In genomic region chr19:4720112-4720511, GRCm38 (mm10) we compare ENCODE assay signal across 19 mouse cellular contexts. TPM values are rescaled to one million over a fixed set of nuclear protein-coding genes. Genes with fewer than 3 reads are reported as not detected.
DNase-seq lines count a peak whose midpoint lies in the region; ATAC-seq and TF ChIP-seq lines count a peak whose summit lies in the region.
"Had no signal": no experiment of that assay in that cellular context is flagged by ENCODE, and none has a peak within 500 bp of the region (broad histone marks: within the 10 kb centered on the region; RNA-seq: fewer than 3 reads in every experiment).

No protein-coding gene starts in this region.

- peaks cover 37% of the 10 kb centered on the region for H3K4me1 ChIP-seq in hindbrain, embryonic 10.5 days (replicated peaks)
- peaks cover 3% of the 10 kb centered on the region; the same call in 1 of the 2 replicates for H3K4me1 ChIP-seq in hindbrain, postnatal 0 days (ENCODE audit: insufficient read depth, low read length)
- H3K4me1 ChIP-seq in liver, adult 2 months (ENCODE audit: control insufficient read depth, insufficient read depth, low read length): peaks cover 22% of the 10 kb centered on the region
- peaks cover 18% of the 10 kb centered on the region for H3K4me1 ChIP-seq in liver, embryonic 12.5 days
- peaks cover 0 to 6% of the 10 kb centered on the region in 2 experiments; a peak in 2 of 4 replicates for H3K4me1 ChIP-seq in CH12.LX (ENCODE audit: control insufficient read depth in 1 of 2, insufficient read depth in 2 of 2)
- no peaks in the 10 kb centered on the region; the same call in 1 of the 2 replicates for H3K4me1 ChIP-seq in intestine, embryonic 15.5 days (replicated peaks)

- no peak overlapping the region for H3K9ac ChIP-seq in hindbrain, postnatal 0 days (replicated peaks; ENCODE audit: low read length)
- peak overlapping the region; percentile 71 for H3K9ac ChIP-seq in liver, adult 2 months (ENCODE audit: low read depth, low read length)
- H3K9ac ChIP-seq in liver, embryonic 12.5 days: no peak overlapping the region
- H3K9ac ChIP-seq in CH12.LX (ENCODE audit: insufficient read depth, low read depth): peak overlapping the region; percentile 32; the same call in 1 of the 2 replicates
- H3K9ac ChIP-seq in intestine, embryonic 15.5 days: no peak overlapping the region
- H3K9ac ChIP-seq: embryonic facial prominence, embryonic 12.5 days; hindbrain, embryonic 12.5 days had no signal

- H3K9me3 ChIP-seq in hindbrain, embryonic 10.5 days: no peaks in the 10 kb centered on the region
- H3K9me3 ChIP-seq in hindbrain, postnatal 0 days (ENCODE audit: low read length): no peaks in the 10 kb centered on the region
- no peaks in the 10 kb centered on the region for H3K9me3 ChIP-seq in liver, embryonic 12.5 days (replicated peaks)
- H3K9me3 ChIP-seq in CH12.LX (replicated peaks; ENCODE audit: low read length): no peaks in the 10 kb centered on the region
- no peaks in the 10 kb centered on the region for H3K9me3 ChIP-seq in intestine, embryonic 15.5 days
- H3K9me3 ChIP-seq: forebrain, embryonic 10.5 days; hindbrain, embryonic 12.5 days had no signal

- ATAC-seq in hindbrain, postnatal 0 days: no peak
- no peak for ATAC-seq in liver, embryonic 12.5 days
- ATAC-seq in intestine, embryonic 15.5 days: no peak

- H3K27me3 ChIP-seq in hindbrain, embryonic 10.5 days (ENCODE audit: insufficient read depth, poor library complexity, severe bottlenecking): peaks cover 23% of the 10 kb centered on the region
- no peaks in the 10 kb centered on the region for H3K27me3 ChIP-seq in hindbrain, postnatal 0 days (ENCODE audit: insufficient read depth, low read length)
- no peaks in the 10 kb centered on the region for H3K27me3 ChIP-seq in liver, adult 2 months (ENCODE audit: control insufficient read depth, insufficient read depth, low read length)
- peaks cover 52% of the 10 kb centered on the region for H3K27me3 ChIP-seq in liver, embryonic 12.5 days (replicated peaks)
- H3K27me3 ChIP-seq in CH12.LX (replicated peaks): peaks cover 19% of the 10 kb centered on the region
- no peaks in the 10 kb centered on the region for H3K27me3 ChIP-seq in intestine, embryonic 15.5 days (replicated peaks)
- H3K27me3 ChIP-seq: hindbrain, embryonic 12.5 days had no signal

- peaks cover 16% of the 10 kb centered on the region; the same call in 1 of the 2 replicates for H3K79me2 ChIP-seq in liver, adult 2 months (ENCODE audit: control insufficient read depth, insufficient read depth, low read length)
- H3K79me2 ChIP-seq in CH12.LX (replicated peaks; ENCODE audit: control insufficient read depth, extremely low read depth, insufficient read depth, poor library complexity, severe bottlenecking): no peaks in the 10 kb centered on the region

- TF ChIP-seq RAD21 in CH12.LX (IDR thresholded peaks at IDR 0.05; ENCODE audit: low read depth, low read length): no peak

- no peak for TF ChIP-seq EP300 in CH12.LX (IDR thresholded peaks at IDR 0.05; ENCODE audit: low read length)

- H3K36me3 ChIP-seq in hindbrain, embryonic 10.5 days: peaks cover 43% of the 10 kb centered on the region
- peaks cover 15% of the 10 kb centered on the region; the same call in 1 of the 2 replicates for H3K36me3 ChIP-seq in hindbrain, postnatal 0 days (ENCODE audit: insufficient read depth, low read length)
- H3K36me3 ChIP-seq in liver, adult 2 months (ENCODE audit: control insufficient read depth, insufficient read depth, low read length): peaks cover 5% of the 10 kb centered on the region
- H3K36me3 ChIP-seq in liver, embryonic 12.5 days: no peaks in the 10 kb centered on the region
- no peaks in the 10 kb centered on the region for H3K36me3 ChIP-seq in CH12.LX (replicated peaks in 1 of 2; ENCODE audit: control insufficient read depth in 1 of 2, insufficient read depth in 1 of 2, low read length in 1 of 2)
- no peaks in the 10 kb centered on the region for H3K36me3 ChIP-seq in intestine, embryonic 15.5 days
- H3K36me3 ChIP-seq: embryonic facial prominence, embryonic 12.5 days had no signal

- H3K4me2 ChIP-seq in hindbrain, postnatal 0 days (ENCODE audit: low read depth, low read length): no peak overlapping the region
- no peak overlapping the region for H3K4me2 ChIP-seq in liver, embryonic 12.5 days
- H3K4me2 ChIP-seq in CH12.LX (ENCODE audit: insufficient read depth, low read depth, poor library complexity, severe bottlenecking): peak overlapping the region; percentile 60
- H3K4me2 ChIP-seq in intestine, embryonic 15.5 days (replicated peaks): peak overlapping the region; percentile 50

- H3K4me3 ChIP-seq in hindbrain, embryonic 10.5 days: peak overlapping the region; percentile 31; the same call in 1 of the 2 replicates
- H3K4me3 ChIP-seq in hindbrain, postnatal 0 days (ENCODE audit: low read length): no peak overlapping the region
- peak overlapping the region; percentile 73 for H3K4me3 ChIP-seq in liver, adult 2 months (ENCODE audit: insufficient read depth, low read depth, low read length)
- H3K4me3 ChIP-seq in liver, embryonic 12.5 days: no peak overlapping the region
- peak overlapping the region in 2 of 3 experiments; percentile 45 to 48 for H3K4me3 ChIP-seq in CH12.LX (replicated peaks in 1 of 3; ENCODE audit: low read depth in 2 of 3, low read length in 2 of 3, poor library complexity in 1 of 3)
- H3K4me3 ChIP-seq in intestine, embryonic 15.5 days (replicated peaks): peak overlapping the region; percentile 26; the same call in 1 of the 2 replicates
- H3K4me3 ChIP-seq: gastrocnemius, adult 2 months; hindbrain, embryonic 12.5 days had no signal

- 83% methylated on average over 15 of the region's 15 CpGs for WGBS in hindbrain, embryonic 10.5 days
- 86% methylated on average over 15 of the region's 15 CpGs for WGBS in hindbrain, postnatal 0 days
- WGBS in liver, adult 2 months: 26% methylated on average over 15 of the region's 15 CpGs
- 72% methylated on average over 15 of the region's 15 CpGs for WGBS in liver, embryonic 12.5 days (ENCODE audit: insufficient replicate concordance)
- 81% methylated on average over 15 of the region's 15 CpGs for WGBS in intestine, embryonic 15.5 days

- DNase-seq in hindbrain, embryonic 10.5 days (ENCODE audit: low spot score): no peak
- DNase-seq in hindbrain, postnatal 0 days (ENCODE audit: low spot score): no peak
- peak; percentile 82 for DNase-seq in liver, adult 2 months (ENCODE audit: extremely low read depth, low read depth, low spot score)
- DNase-seq in CH12.LX (ENCODE audit: extremely low read depth): no peak
- DNase-seq in left cerebral cortex, adult 9 months (ENCODE audit: low spot score in 2 of 2): no peak
- no peak for DNase-seq in embryo, embryonic 10 days (ENCODE audit: low spot score)
- DNase-seq: cerebellum, adult 11-12 months; heart, adult 18-20 months; midbrain, embryonic 14.5 days; right cerebral cortex, postnatal 4 days; thymus, adult 2 months had no signal

- dilution Hi-C loops in CH12.LX (cut with MboI; ENCODE audit: extremely low pct_ligation_motif_present, extremely low pct_unique_long_range_greater_than_20kb, low sequenced_read_pairs): no loop called here

- in situ Hi-C loops in CH12.LX (cut with MboI; ENCODE audit: low pct_ligation_motif_present, low pct_unique_long_range_greater_than_20kb, low sequenced_read_pairs): no loop called here

- no peak overlapping the region for H3K27ac ChIP-seq in hindbrain, embryonic 10.5 days
- no peak overlapping the region for H3K27ac ChIP-seq in hindbrain, postnatal 0 days
- peak overlapping the region; percentile 96 for H3K27ac ChIP-seq in liver, adult 2 months (replicated peaks; ENCODE audit: insufficient read depth, low read depth, low read length)
- no peak overlapping the region for H3K27ac ChIP-seq in liver, embryonic 12.5 days
- no peak overlapping the region for H3K27ac ChIP-seq in CH12.LX (ENCODE audit: insufficient read depth, low read depth)
- no peak overlapping the region for H3K27ac ChIP-seq in intestine, embryonic 15.5 days
- H3K27ac ChIP-seq: embryonic facial prominence, embryonic 12.5 days; gastrocnemius, adult 2 months; hindbrain, embryonic 12.5 days had no signal

- TF ChIP-seq POLR2A in liver, adult 2 months (IDR thresholded peaks at IDR 0.05; ENCODE audit: extremely low read depth, insufficient read depth, low read length): no peak
- no peak for TF ChIP-seq POLR2A in CH12.LX (IDR thresholded peaks at IDR 0.05; ENCODE audit: low read depth, low read length)

- no peak for TF ChIP-seq CTCF in hindbrain, postnatal 0 days (IDR thresholded peaks at IDR 0.05; ENCODE audit: low read depth)
- TF ChIP-seq CTCF in liver, adult 2 months (IDR thresholded peaks at IDR 0.05; ENCODE audit: low read depth, low read length): no peak
- no peak for TF ChIP-seq CTCF in CH12.LX (conservative IDR thresholded peaks at IDR 0.05 in 1 of 2, IDR thresholded peaks at IDR 0.05 in 1 of 2; ENCODE audit: low read depth in 2 of 2, low read length in 2 of 2)

RNA-seq across cellular contexts. Expression of gene Sptbn2, which starts 9.1 kb away (rescaled TPM):
- polyA plus RNA-seq in hindbrain, embryonic 10.5 days (2016; fragmentation: Nextera tagmentation; extraction: Ambion mirVana): 12.7 and 20.6 TPM in 2 replicates
- 143 and 164 TPM in 2 replicates for total RNA-seq in hindbrain, postnatal 0 days (2014; rRNA removed)
- 17.9 TPM in 2 replicates for polyA plus RNA-seq in hindbrain, postnatal 0 days (2015; fragmentation: Nextera tagmentation; extraction: Ambion mirVana)
- 36.7 and 41.3 TPM in 2 replicates for total RNA-seq in liver, adult 2 months (2014; rRNA removed)
- polyA plus RNA-seq in liver, adult 2 months (2012; rRNA removed): 11.7 and 12.9 TPM in 2 replicates
- polyA plus RNA-seq in liver, embryonic 12.5 days (2016; fragmentation: Nextera tagmentation; extraction: Ambion mirVana): 0.14 and 0.30 TPM in 2 replicates
- total RNA-seq in CH12.LX (2012; rRNA removed) (2.3 and 2.7 TPM in 2 replicates), CH12.LX (2014; rRNA removed) (0.08 and 0.15 TPM in 2 replicates)
- polyA plus RNA-seq in CH12.LX (2012; ENCODE audit: insufficient read length, low read depth): 0.24 and 0.72 TPM in 2 replicates
- polyA plus RNA-seq in intestine, embryonic 15.5 days (2015; fragmentation: Nextera tagmentation; extraction: Ambion mirVana): 1.4 and 1.7 TPM in 2 replicates
- total RNA-seq: megakaryocyte progenitor cell, adult 5-6 weeks; neutrophil, adult 5-6 weeks had no signal

RNA-seq across cellular contexts. Expression of gene Gm960, which starts 21.6 kb away (rescaled TPM):
- polyA plus RNA-seq in hindbrain, embryonic 10.5 days (2016; fragmentation: Nextera tagmentation; extraction: Ambion mirVana): 2.9 and 3.1 TPM in 2 replicates
- total RNA-seq in hindbrain, postnatal 0 days (2014; rRNA removed): 1.3 and 4.2 TPM in 2 replicates
- polyA plus RNA-seq in hindbrain, postnatal 0 days (2015; fragmentation: Nextera tagmentation; extraction: Ambion mirVana): 5.2 and 5.5 TPM in 2 replicates
- 0.09 and 0.40 TPM in 2 replicates for total RNA-seq in liver, adult 2 months (2014; rRNA removed)
- 0.34 and 0.61 TPM in 2 replicates for polyA plus RNA-seq in liver, adult 2 months (2012; rRNA removed)
- 0.43 and 1.1 TPM in 2 replicates for polyA plus RNA-seq in liver, embryonic 12.5 days (2016; fragmentation: Nextera tagmentation; extraction: Ambion mirVana)
- total RNA-seq in CH12.LX (2012; rRNA removed) (0.38 and 0.67 TPM in 2 replicates), CH12.LX (2014; rRNA removed) (not detected in 2 replicates)
- not detected in 2 replicates for polyA plus RNA-seq in CH12.LX (2012; ENCODE audit: insufficient read length, low read depth)
- 1.4 and 2.7 TPM in 2 replicates for polyA plus RNA-seq in intestine, embryonic 15.5 days (2015; fragmentation: Nextera tagmentation; extraction: Ambion mirVana)
- total RNA-seq: heart, adult 18-20 months; megakaryocyte progenitor cell, adult 5-6 weeks; neutrophil, adult 5-6 weeks had no signal

RNA-seq across cellular contexts. Expression of gene Rbm4b, which starts 36.2 kb away (rescaled TPM):
- 108 and 124 TPM in 2 replicates for polyA plus RNA-seq in hindbrain, embryonic 10.5 days (2016; fragmentation: Nextera tagmentation; extraction: Ambion mirVana)
- total RNA-seq in hindbrain, postnatal 0 days (2014; rRNA removed): 59.2 and 69.4 TPM in 2 replicates
- polyA plus RNA-seq in hindbrain, postnatal 0 days (2015; fragmentation: Nextera tagmentation; extraction: Ambion mirVana): 81.8 and 84.8 TPM in 2 replicates
- total RNA-seq in liver, adult 2 months (2014; rRNA removed): 19.9 and 20.3 TPM in 2 replicates
- polyA plus RNA-seq in liver, adult 2 months (2012; rRNA removed): 6.8 and 7.9 TPM in 2 replicates
- 22.7 and 24.0 TPM in 2 replicates for polyA plus RNA-seq in liver, embryonic 12.5 days (2016; fragmentation: Nextera tagmentation; extraction: Ambion mirVana)
- 7.0 and 8.4 TPM in 2 replicates for total RNA-seq in CH12.LX (2012; rRNA removed)
- 11.1 and 11.4 TPM in 2 replicates for total RNA-seq in CH12.LX (2014; rRNA removed)
- 10.6 and 13.8 TPM in 2 replicates for polyA plus RNA-seq in CH12.LX (2012; ENCODE audit: insufficient read length, low read depth)
- polyA plus RNA-seq in intestine, embryonic 15.5 days (2015; fragmentation: Nextera tagmentation; extraction: Ambion mirVana): 47.1 and 47.4 TPM in 2 replicates

Comparison
In these comparisons a context has a peak if more than half of its experiments do, and no peak if none do; other contexts are left out.
1. H3K4me3 ChIP-seq: peak in hindbrain, embryonic 10.5 days (single experiment), liver, adult 2 months (single experiment), CH12.LX (2 of 3) and intestine, embryonic 15.5 days (single experiment); none in hindbrain, postnatal 0 days (single experiment) and liver, embryonic 12.5 days (single experiment).
2. H3K9ac ChIP-seq: peak in liver, adult 2 months (single experiment) and CH12.LX (single experiment); none in hindbrain, postnatal 0 days (single experiment), liver, embryonic 12.5 days (single experiment) and intestine, embryonic 15.5 days (single experiment).
3. H3K4me2 ChIP-seq: peak in CH12.LX (single experiment) and intestine, embryonic 15.5 days (single experiment); none in hindbrain, postnatal 0 days (single experiment) and liver, embryonic 12.5 days (single experiment).